Mouse (Mus musculus) bone marrow, adult 2 months (tissue): ENCODE measurements around the gene Megf8. TPM values are rescaled to one million over a fixed set of nuclear protein-coding genes. Genes with fewer than 3 reads are reported as not detected.

ENCODE experiments used
- H3K27ac ChIP-seq: fragments of 200-500 bp; 2 replicates; pipeline ENCODE4 v1.5.1; 2012; ENCODE audit warnings: low read depth, mild to moderate bottlenecking, control low read depth, inconsistent platforms, low read length; ENCODE audit not compliant: control insufficient read depth, poor library complexity, insufficient read depth
- H3K4me1 ChIP-seq: fragments of 200-500 bp; 2 replicates; pipeline ENCODE4 v1.6.1; 2011; ENCODE audit warnings: low read length; ENCODE audit not compliant: control insufficient read depth, insufficient read depth
- H3K4me3 ChIP-seq: fragments of 200-500 bp; replicated peaks from 2 replicates; pipeline ENCODE3; 2011; ENCODE audit warnings: mild to moderate bottlenecking, low read depth, low read length, control low read depth; ENCODE audit not compliant: control insufficient read depth
- CTCF ChIP-seq: fragments of 200-500 bp; IDR thresholded peaks from 2 replicates; pipeline ENCODE4 v1.5.1; 2011; ENCODE audit warnings: low read length, control low read depth; ENCODE audit not compliant: control insufficient read depth, insufficient read depth
- POLR2A ChIP-seq: fragments of 200-500 bp; IDR thresholded peaks from 2 replicates; pipeline ENCODE4 v1.6.1; 2011; ENCODE audit warnings: low read depth, mild to moderate bottlenecking, control low read depth, low read length, borderline replicate concordance; ENCODE audit not compliant: control insufficient read depth
- WGBS: fragments of 180-500 bp; shearing (Covaris S2); methylation state at CpG from one replicate; pipeline ENCODE4 v1.1.7; 2018; 5-methylcytosine and 5-hydroxymethylcytosine counted together
- polyA plus RNA-seq: library from polyadenylated mRNA; stranded (reverse); fragments of >200 nt; gene quantifications from 2 replicates; pipeline ENCODE4 v1.2.4, GENCODE M21; 2011; ENCODE audit warnings: low replicate concordance; ENCODE audit not compliant: missing spikeins, insufficient read depth, insufficient read length

Gene Megf8
- polyA plus RNA-seq, 1 experiment, result 5.7 TPM

GRCm38 (mm10) chr7:25384318-25384717 lies 67.4 kb downstream of the Megf8 start:
- no peak for TF ChIP-seq POLR2A
- TF ChIP-seq CTCF, result no peak
- H3K4me3 ChIP-seq, result no peak overlapping the region
- H3K27ac ChIP-seq, result peak overlapping the region; percentile 74; the same call in 1 of the 2 replicates
- WGBS, result 73% methylated on average over 13 of the region's 13 CpGs
- peaks cover 11% of the 10 kb centered on the region for H3K4me1 ChIP-seq

DNA sequence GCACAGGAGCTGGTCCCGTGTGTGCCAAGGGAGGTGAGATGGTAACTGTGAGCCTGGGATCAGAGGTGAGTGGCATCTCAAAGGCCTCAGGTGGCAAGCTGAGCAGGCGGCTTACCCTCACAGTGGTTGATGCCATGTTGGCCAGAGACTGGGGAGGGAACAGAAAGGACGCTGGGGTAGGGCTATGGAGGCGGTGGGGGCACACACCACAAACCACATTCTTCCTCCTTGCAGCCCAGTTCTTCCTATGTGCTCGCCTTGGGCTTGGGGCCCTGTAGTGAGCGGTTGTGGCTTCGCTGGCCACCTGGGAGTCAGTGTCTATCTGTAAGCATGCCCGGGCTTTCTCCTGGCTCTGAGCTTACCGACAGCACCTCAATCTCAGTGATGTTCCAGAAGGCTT lies 67.9 kb downstream of the Megf8 start:
- WGBS, result 19% methylated on average over 9 of the region's 9 CpGs

GRCm38 (mm10) chr7:25385259-25385658 lies 68.3 kb downstream of the Megf8 start:
- 55% methylated on average over 12 of the region's 12 CpGs for WGBS
- H3K4me1 ChIP-seq, result peaks cover 11% of the 10 kb centered on the region
- H3K4me3 ChIP-seq, result no peak overlapping the region
- peak overlapping the region; percentile 74 for H3K27ac ChIP-seq
- TF ChIP-seq POLR2A (no peak), CTCF (no peak)

More for the DNA sequence above, 67.9 kb downstream of the Megf8 start:
- TF ChIP-seq CTCF (no peak), POLR2A (peak; percentile 25; the same call in 1 of the 2 replicates)
- Histone ChIP-seq H3K27ac (peak overlapping the region; percentile 74), H3K4me3 (no peak overlapping the region), H3K4me1 (peaks cover 11% of the 10 kb centered on the region)

DNA sequence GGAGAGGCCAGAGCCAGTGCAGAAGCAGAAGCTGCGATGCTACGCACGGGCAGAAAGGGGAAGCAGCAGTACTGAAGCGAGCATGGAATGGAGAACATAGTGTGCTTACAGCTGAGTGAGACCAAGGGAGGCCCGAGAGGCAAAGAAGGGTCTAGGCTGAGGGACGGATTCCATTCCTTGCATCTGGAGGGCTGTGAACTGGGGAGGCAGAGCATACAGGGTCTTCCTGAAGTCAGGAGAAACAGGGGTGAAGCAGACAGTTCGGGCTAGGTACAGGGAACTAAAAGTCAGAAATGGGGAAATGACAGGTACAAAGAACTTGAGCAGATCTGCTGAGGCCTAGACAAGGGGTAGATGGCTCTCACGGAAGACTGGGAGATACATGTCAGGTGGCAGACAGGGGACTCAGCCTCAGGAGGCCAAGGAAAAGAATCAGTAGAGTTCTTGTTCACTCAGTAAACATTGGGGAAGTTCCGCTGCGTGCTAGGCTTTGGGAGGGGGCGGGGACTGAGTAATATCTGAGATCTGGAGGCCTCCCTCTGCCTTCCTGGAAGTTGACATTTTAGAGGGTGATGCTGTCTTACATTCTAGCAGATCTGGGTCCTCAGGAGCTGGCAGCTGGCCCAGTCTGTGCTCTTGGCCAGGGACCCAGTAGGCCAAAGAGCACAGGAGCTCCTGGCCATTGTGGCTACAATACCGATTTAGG lies 69.0 kb downstream of the Megf8 start:
- TF ChIP-seq POLR2A (no peak), CTCF (no peak)
- Histone ChIP-seq H3K4me1 (peaks cover 11% of the 10 kb centered on the region), H3K4me3 (no peak overlapping the region), H3K27ac (peak overlapping the region; percentile 74)
- WGBS, result 5% methylated on average over 12 of the region's 12 CpGs

GRCm38 (mm10) chr7:25387811-25388440 lies 71.0 kb downstream of the Megf8 start:
- no peak overlapping the region for H3K4me3 ChIP-seq
- peaks cover 11% of the 10 kb centered on the region for H3K4me1 ChIP-seq
- TF ChIP-seq POLR2A, result no peak
- no peak for TF ChIP-seq CTCF
- 91% methylated on average over 18 of the region's 18 CpGs for WGBS
- H3K27ac ChIP-seq, result no peak overlapping the region

GRCm38 (mm10) chr7:25388916-25389315 lies 72.0 kb downstream of the Megf8 start:
- no peak overlapping the region for H3K27ac ChIP-seq
- 90% methylated on average over 7 of the region's 7 CpGs for WGBS

DNA sequence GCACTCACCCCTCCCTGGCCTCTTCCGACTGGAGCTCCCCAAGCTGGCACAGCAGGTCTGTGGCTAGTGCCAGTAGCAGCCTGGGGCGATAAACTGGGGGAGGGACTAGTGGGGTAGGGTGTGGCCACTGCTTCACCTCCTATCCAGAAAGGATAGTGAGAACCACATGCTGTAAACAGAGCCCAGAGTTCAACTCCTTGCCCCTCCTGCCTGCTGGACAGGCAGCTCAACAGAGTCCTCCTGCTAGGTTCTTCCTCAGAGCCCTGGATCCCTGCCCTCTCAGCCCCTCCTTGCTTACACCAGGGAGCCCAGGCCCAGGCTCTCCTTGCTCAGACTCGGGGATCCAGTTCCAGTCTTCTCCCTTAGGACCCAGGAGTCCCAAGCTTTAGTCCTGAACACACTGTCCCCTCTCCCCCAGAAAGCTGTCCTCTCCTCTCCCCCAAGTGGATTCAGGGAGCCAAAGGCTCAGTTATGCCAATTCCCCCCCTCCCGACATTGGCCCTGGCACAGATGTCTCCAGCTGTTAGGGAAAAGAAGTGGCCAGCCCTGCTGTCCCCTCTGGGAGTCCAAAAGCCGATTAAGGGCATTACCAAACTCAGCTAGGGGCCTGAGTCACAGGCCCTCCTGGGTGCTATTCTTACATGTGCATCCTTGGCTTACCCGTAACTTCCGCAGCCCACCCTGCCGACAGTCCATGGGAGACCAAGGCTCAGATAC lies 73.2 kb downstream of the Megf8 start:
- Histone ChIP-seq H3K27ac (no peak overlapping the region), H3K4me1 (peaks cover 5% of the 10 kb centered on the region), H3K4me3 (no peak overlapping the region)
- 68% methylated on average over 8 of the region's 8 CpGs for WGBS
- TF ChIP-seq CTCF, result no peak
- TF ChIP-seq POLR2A, result no peak

More at GRCm38 (mm10) chr7:25388916-25389315, 72.0 kb downstream of the Megf8 start:
- H3K4me3 ChIP-seq, result no peak overlapping the region
- TF ChIP-seq POLR2A (no peak), CTCF (no peak)
- H3K4me1 ChIP-seq, result peaks cover 11% of the 10 kb centered on the region

DNA sequence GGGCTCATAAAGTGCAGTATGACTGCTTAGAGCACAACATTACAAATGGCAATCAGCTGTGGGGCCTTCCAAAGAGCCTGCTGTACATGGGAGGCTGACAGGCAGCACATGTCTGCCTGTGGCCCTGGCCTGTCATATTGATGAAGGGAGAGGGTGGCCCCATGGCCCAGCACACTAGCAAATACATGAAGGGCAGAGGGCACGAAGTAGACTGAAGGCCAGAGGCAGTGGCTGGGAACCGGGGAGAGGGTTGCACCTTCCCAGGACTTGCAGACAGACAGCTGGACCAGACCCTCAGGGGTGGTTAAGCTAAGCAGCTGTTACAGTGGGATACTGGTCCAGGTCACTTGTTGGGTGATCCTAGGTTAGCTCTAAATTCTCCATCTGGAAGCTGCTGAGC lies 74.0 kb downstream of the Megf8 start:
- Histone ChIP-seq H3K4me1 (no peaks in the 10 kb centered on the region; the same call in none of the 2 replicates), H3K27ac (no peak overlapping the region), H3K4me3 (no peak overlapping the region)
- TF ChIP-seq CTCF (no peak), POLR2A (no peak)
- WGBS, result 72% methylated on average over 2 of the region's 2 CpGs
